Mouse (Mus musculus): Measurements from ENCODE around the gene Tmem233.
A peak's percentile ranks its signal among the peaks of the same experiment; 100 is the strongest.

Tmem233 gene

GRCm38 (mm10) chr5:116029071-116029470 is 54.0 kb downstream of the Tmem233 start:
- DNase-seq (ENCODE audit: low spot score): no peak

GRCm38 (mm10) chr5:116026561-116026960 is 56.5 kb downstream of the Tmem233 start:
- peak; percentile 28 for DNase-seq (ENCODE audit: low spot score)

- DNase-seq (ENCODE audit: low spot score): no peak
These were observed 56.9 kb downstream of the Tmem233 start for GRCm38 (mm10) chr5:116026107-116026506.

- peak; percentile 93 for DNase-seq (ENCODE audit: low spot score)
These were observed 58.7 kb downstream of the Tmem233 start, which contains the start of gene Prkab1 for GRCm38 (mm10) chr5:116024327-116024739. Gene Prkab1 (minus strand): TSS chr5:116024508.

GRCm38 (mm10) chr5:116023821-116024284 is 59.2 kb downstream of the Tmem233 start:
- no peak for DNase-seq (ENCODE audit: low spot score)

GRCm38 (mm10) chr5:116023251-116023661 is 59.8 kb downstream of the Tmem233 start:
- peak; percentile 82 for DNase-seq (ENCODE audit: low spot score)

- DNase-seq (ENCODE audit: low spot score): no peak
These were observed 60.3 kb downstream of the Tmem233 start for GRCm38 (mm10) chr5:116022658-116023200.

- no peak for DNase-seq (ENCODE audit: low spot score)
These were observed 60.9 kb downstream of the Tmem233 start for GRCm38 (mm10) chr5:116022131-116022530.

- DNase-seq (ENCODE audit: low spot score): no peak
These were observed 61.5 kb downstream of the Tmem233 start for GRCm38 (mm10) chr5:116021552-116021951.

GRCm38 (mm10) chr5:116019371-116019770 is 63.7 kb downstream of the Tmem233 start:
- no peak for DNase-seq (ENCODE audit: low spot score)

- no peak for DNase-seq (ENCODE audit: low spot score)
These were observed 64.3 kb downstream of the Tmem233 start for GRCm38 (mm10) chr5:116018784-116019183.

- DNase-seq (ENCODE audit: low spot score): no peak
These were observed 64.8 kb downstream of the Tmem233 start for GRCm38 (mm10) chr5:116018196-116018595.

- no peak for DNase-seq (ENCODE audit: low spot score)
These were observed 65.7 kb downstream of the Tmem233 start for GRCm38 (mm10) chr5:116017391-116017790.

GRCm38 (mm10) chr5:116016542-116016941 is 66.5 kb downstream of the Tmem233 start:
- DNase-seq (ENCODE audit: low spot score): no peak

- DNase-seq (ENCODE audit: low spot score): no peak
These were observed 68.8 kb downstream of the Tmem233 start for GRCm38 (mm10) chr5:116014237-116014636.

GRCm38 (mm10) chr5:116013821-116014220 is 69.2 kb downstream of the Tmem233 start:
- DNase-seq (ENCODE audit: low spot score): no peak

- no peak for DNase-seq (ENCODE audit: low spot score)
These were observed 70.5 kb downstream of the Tmem233 start for GRCm38 (mm10) chr5:116012503-116012902.

GRCm38 (mm10) chr5:116011700-116012099 is 71.3 kb downstream of the Tmem233 start:
- no peak for DNase-seq (ENCODE audit: low spot score)

GRCm38 (mm10) chr5:116009884-116010627 is 73.0 kb downstream of the Tmem233 start:
- no peak for DNase-seq (ENCODE audit: low spot score)

GRCm38 (mm10) chr5:116009091-116009851 is 73.8 kb downstream of the Tmem233 start:
- no peak for DNase-seq (ENCODE audit: low spot score)

- no peak for DNase-seq (ENCODE audit: low spot score)
These were observed 75.3 kb downstream of the Tmem233 start for GRCm38 (mm10) chr5:116007723-116008122.

GRCm38 (mm10) chr5:116006324-116007099 is 76.5 kb downstream of the Tmem233 start:
- DNase-seq (ENCODE audit: low spot score): no peak

All from MN1 (cell line).